Comparison of ENCODE assay signal across 9 mouse cellular contexts in genomic region chr5:30525920-30526836, GRCm38 (mm10). TPM values are rescaled to one million over a fixed set of nuclear protein-coding genes. Genes with fewer than 3 reads are reported as not detected.
DNase-seq lines count a peak whose midpoint lies in the region; ATAC-seq and TF ChIP-seq lines count a peak whose summit lies in the region.
"Had no signal": no experiment of that assay in that cellular context is flagged by ENCODE, and none has a peak within 500 bp of the region (broad histone marks: within the 10 kb centered on the region; RNA-seq: fewer than 3 reads in every experiment).

No protein-coding gene starts in this region.

- no peaks in the 10 kb centered on the region for H3K27me3 ChIP-seq in midbrain, postnatal 0 days (ENCODE audit: insufficient read depth, low read length)
- H3K27me3 ChIP-seq in midbrain, embryonic 14.5 days (ENCODE audit: control insufficient read depth, insufficient read depth, low read length), result no peaks in the 10 kb centered on the region
- H3K27me3 ChIP-seq in stomach, embryonic 14.5 days (ENCODE audit: control insufficient read depth, insufficient read depth, low read length), result no peaks in the 10 kb centered on the region

- peak; percentile 29 for DNase-seq in gastrocnemius, adult 2 months
- no peak for DNase-seq in gastrocnemius, postnatal 10 days
- peak; percentile 71 for DNase-seq in midbrain, postnatal 0 days (ENCODE audit: low spot score)
- no peak for DNase-seq in midbrain, embryonic 14.5 days
- DNase-seq in kidney, postnatal 14 days, result peak; percentile 62
- no peak for DNase-seq in thymus, postnatal 4 days
- DNase-seq in right cerebral cortex, postnatal 25 days, result no peak

- 26% methylated on average over 12 of the region's 12 CpGs for WGBS in midbrain, postnatal 0 days
- 28% methylated on average over 12 of the region's 12 CpGs for WGBS in midbrain, embryonic 14.5 days
- 17% methylated on average over 12 of the region's 12 CpGs for WGBS in stomach, embryonic 14.5 days

- H3K36me3 ChIP-seq in midbrain, postnatal 0 days (ENCODE audit: insufficient read depth, low read length), result no peaks in the 10 kb centered on the region
- H3K36me3 ChIP-seq in midbrain, embryonic 14.5 days (ENCODE audit: control insufficient read depth, insufficient read depth, low read length), result no peaks in the 10 kb centered on the region
- H3K36me3 ChIP-seq in stomach, embryonic 14.5 days (ENCODE audit: control insufficient read depth, insufficient read depth, low read length), result no peaks in the 10 kb centered on the region

- no peak; the same call in 1 of the 2 replicates for ATAC-seq in midbrain, postnatal 0 days (ENCODE audit: low FRiP score)
- no peak for ATAC-seq in midbrain, embryonic 14.5 days (ENCODE audit: low FRiP score, low TSS enrichment)
- ATAC-seq in stomach, embryonic 14.5 days (ENCODE audit: insufficient number of reproducible peaks, insufficient read depth, low FRiP score, low read depth), result peak; percentile 87

- no peak for TF ChIP-seq CTCF in gastrocnemius, adult 2 months (IDR thresholded peaks at IDR 0.05)
- TF ChIP-seq CTCF in midbrain, postnatal 0 days (IDR thresholded peaks at IDR 0.05), result no peak

- H3K27ac ChIP-seq in gastrocnemius, adult 2 months, result no peak overlapping the region
- no peak overlapping the region for H3K27ac ChIP-seq in midbrain, postnatal 0 days (ENCODE audit: low read depth, low read length)
- no peak overlapping the region for H3K27ac ChIP-seq in midbrain, embryonic 14.5 days (replicated peaks; ENCODE audit: low read depth, low read length)
- peak overlapping the region; percentile 89 for H3K27ac ChIP-seq in stomach, embryonic 14.5 days (ENCODE audit: low read length)

- no peak overlapping the region for H3K4me3 ChIP-seq in gastrocnemius, adult 2 months
- H3K4me3 ChIP-seq in midbrain, postnatal 0 days (ENCODE audit: low read depth, low read length), result no peak overlapping the region
- H3K4me3 ChIP-seq in midbrain, embryonic 14.5 days (replicated peaks; ENCODE audit: low read depth, low read length), result no peak overlapping the region
- H3K4me3 ChIP-seq in stomach, embryonic 14.5 days (ENCODE audit: low read depth, low read length), result no peak overlapping the region

- no peak overlapping the region for H3K4me2 ChIP-seq in midbrain, postnatal 0 days (ENCODE audit: low read depth, low read length, poor library complexity, severe bottlenecking)
- H3K4me2 ChIP-seq in midbrain, embryonic 14.5 days (ENCODE audit: low read length), result no peak overlapping the region
- H3K4me2 ChIP-seq in stomach, embryonic 14.5 days (replicated peaks; ENCODE audit: low read depth, low read length), result no peak overlapping the region

- H3K4me1 ChIP-seq in midbrain, postnatal 0 days (ENCODE audit: insufficient read depth, low read length), result no peaks in the 10 kb centered on the region
- H3K4me1 ChIP-seq in midbrain, embryonic 14.5 days (ENCODE audit: control insufficient read depth, insufficient read depth, low read length), result no peaks in the 10 kb centered on the region
- peaks cover 14% of the 10 kb centered on the region; the same call in 1 of the 2 replicates for H3K4me1 ChIP-seq in stomach, embryonic 14.5 days (ENCODE audit: control insufficient read depth, insufficient read depth, low read length)

- H3K9ac ChIP-seq in midbrain, postnatal 0 days (replicated peaks; ENCODE audit: low read length, poor library complexity, severe bottlenecking), result no peak overlapping the region
- no peak overlapping the region for H3K9ac ChIP-seq in midbrain, embryonic 14.5 days (replicated peaks; ENCODE audit: low read length)
- no peak overlapping the region for H3K9ac ChIP-seq in stomach, embryonic 14.5 days (replicated peaks; ENCODE audit: low read depth, low read length)

- no peaks in the 10 kb centered on the region for H3K9me3 ChIP-seq in midbrain, postnatal 0 days (ENCODE audit: low read length)
- H3K9me3 ChIP-seq in midbrain, embryonic 14.5 days (ENCODE audit: control insufficient read depth, low read length), result no peaks in the 10 kb centered on the region
- no peaks in the 10 kb centered on the region for H3K9me3 ChIP-seq in stomach, embryonic 14.5 days (ENCODE audit: control insufficient read depth, low read depth, low read length)

- intact Hi-C loops in gastrocnemius, adult 2 months (cut with DNase I), result no loop called here

RNA-seq across cellular contexts. Expression of gene Cib4, which starts 19.5 kb away (rescaled TPM):
- total RNA-seq in gastrocnemius, adult 2 months (2021), result not detected
- total RNA-seq in gastrocnemius, postnatal 10 days (2021), result not detected
- not detected in 2 replicates for total RNA-seq in midbrain, postnatal 0 days (2014; rRNA removed)
- polyA plus RNA-seq in midbrain, postnatal 0 days (2015; fragmentation: Nextera tagmentation; extraction: Ambion mirVana), result not detected in 2 replicates
- not detected in 2 replicates for polyA plus RNA-seq in midbrain, embryonic 14.5 days (2014; fragmentation: Nextera tagmentation; extraction: Ambion mirVana)
- polyA plus RNA-seq in stomach, embryonic 14.5 days (2014; fragmentation: Nextera tagmentation; extraction: Ambion mirVana), result not detected in 2 replicates
- total RNA-seq: hematopoietic stem cell, adult 5-6 weeks had no signal

Comparison
In these comparisons a context has a peak if more than half of its experiments do, and no peak if none do; other contexts are left out.
1. DNase-seq: peak in gastrocnemius, adult 2 months (single experiment), midbrain, postnatal 0 days (single experiment) and kidney, postnatal 14 days (single experiment); none in gastrocnemius, postnatal 10 days (single experiment), midbrain, embryonic 14.5 days (single experiment), thymus, postnatal 4 days (single experiment) and right cerebral cortex, postnatal 25 days (single experiment).